Mouse (Mus musculus): ENCODE measurements around the gene Prkch.

GRCm38 (mm10) chr12:73800886-73801285, 216.3 kb downstream of the Prkch start:
- TF ChIP-seq POLR2A (IDR thresholded peaks at IDR 0.05; ENCODE audit: control insufficient read depth, low read depth, low read length): no peak
- TF ChIP-seq CTCF (IDR thresholded peaks at IDR 0.05; ENCODE audit: control insufficient read depth, insufficient read depth, insufficient replicate concordance, low read depth, low read length): no peak
